Mouse (Mus musculus): ENCODE measurements around the gene Tspan18. TPM values are rescaled to one million over a fixed set of nuclear protein-coding genes. Genes with fewer than 3 reads are reported as not detected.

Tspan18 gene
- polyA plus RNA-seq, 1 experiment: 10.7 TPM

- Histone ChIP-seq H3K27ac (ENCODE audit: control insufficient read depth, insufficient read depth, low read length) (peak overlapping the region; percentile 98), H3K4me3 (ENCODE audit: control insufficient read depth, insufficient read depth, low read length) (peak overlapping the region; percentile 45), H3K27me3 (ENCODE audit: control insufficient read depth, insufficient read depth, low read length) (no peaks in the 10 kb centered on the region), H3K4me1 (replicated peaks; ENCODE audit: control insufficient read depth, insufficient read depth, low read length) (peaks cover 74% of the 10 kb centered on the region), H3K36me3 (ENCODE audit: control insufficient read depth, insufficient read depth, low read length) (no peaks in the 10 kb centered on the region)
- WGBS: 49% methylated on average over 14 of the region's 14 CpGs
- DNase-seq: peak; percentile 44
- no peak for TF ChIP-seq POLR2A (IDR thresholded peaks at IDR 0.05; ENCODE audit: control insufficient read depth, extremely low read depth, insufficient read depth, low read length, poor library complexity)
- TF ChIP-seq CTCF (IDR thresholded peaks at IDR 0.05; ENCODE audit: borderline replicate concordance, control insufficient read depth, extremely low read depth, insufficient read depth, low read length, poor library complexity): no peak
These were observed 142.7 kb downstream of the Tspan18 start for GRCm38 (mm10) chr2:93191488-93192181.

- Histone ChIP-seq H3K4me1 (replicated peaks; ENCODE audit: control insufficient read depth, insufficient read depth, low read length) (peaks cover 72% of the 10 kb centered on the region), H3K27ac (ENCODE audit: control insufficient read depth, insufficient read depth, low read length) (peak overlapping the region; percentile 98), H3K4me3 (ENCODE audit: control insufficient read depth, insufficient read depth, low read length) (peak overlapping the region; percentile 45), H3K27me3 (ENCODE audit: control insufficient read depth, insufficient read depth, low read length) (no peaks in the 10 kb centered on the region), H3K36me3 (ENCODE audit: control insufficient read depth, insufficient read depth, low read length) (no peaks in the 10 kb centered on the region)
- no peak for TF ChIP-seq CTCF (IDR thresholded peaks at IDR 0.05; ENCODE audit: borderline replicate concordance, control insufficient read depth, extremely low read depth, insufficient read depth, low read length, poor library complexity)
- TF ChIP-seq POLR2A (IDR thresholded peaks at IDR 0.05; ENCODE audit: control insufficient read depth, extremely low read depth, insufficient read depth, low read length, poor library complexity): no peak
- peak; percentile 43 for DNase-seq
- WGBS: 21% methylated on average over 9 of the region's 9 CpGs
These were observed 143.4 kb downstream of the Tspan18 start for GRCm38 (mm10) chr2:93190771-93191487.

DNA sequence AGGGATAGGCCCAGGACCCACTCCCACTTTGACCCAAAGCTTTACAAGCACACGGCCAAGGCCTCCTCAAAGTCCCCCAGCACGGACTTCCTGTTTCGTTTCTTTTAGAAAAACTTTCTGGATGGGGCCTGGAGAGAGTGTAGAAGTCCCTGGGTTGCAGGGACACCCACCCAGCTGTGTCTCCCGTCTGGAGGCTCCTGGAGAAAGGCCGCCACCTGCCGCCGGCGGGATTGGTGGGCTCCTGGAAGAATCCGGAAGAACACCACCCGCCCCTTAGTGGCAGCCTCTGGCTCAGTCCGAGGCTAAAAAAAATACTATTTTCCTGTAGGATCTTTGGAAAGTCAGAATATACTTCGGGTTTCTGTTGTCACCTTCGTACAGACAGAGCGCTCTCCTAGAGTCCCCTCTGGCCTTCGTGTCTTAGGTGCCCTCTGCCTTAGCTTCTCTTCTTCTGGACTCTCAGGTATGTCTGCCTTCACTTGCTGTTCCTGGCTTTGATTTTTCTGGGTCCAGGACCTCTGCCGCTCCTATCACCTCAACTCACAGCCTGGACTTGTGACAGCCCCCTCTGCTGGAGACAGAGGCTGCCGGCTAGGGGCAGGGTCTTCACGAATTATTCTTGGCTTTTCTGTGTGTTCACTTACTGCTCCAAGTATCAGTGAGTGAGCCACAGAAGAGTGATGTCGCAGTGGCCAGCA lies 145.4 kb downstream of the Tspan18 start:
- peak; percentile 61; the same call in 1 of the 2 replicates for TF ChIP-seq CTCF (IDR thresholded peaks at IDR 0.05; ENCODE audit: borderline replicate concordance, control insufficient read depth, extremely low read depth, insufficient read depth, low read length, poor library complexity)
- no peak for TF ChIP-seq POLR2A (IDR thresholded peaks at IDR 0.05; ENCODE audit: control insufficient read depth, extremely low read depth, insufficient read depth, low read length, poor library complexity)
- Histone ChIP-seq H3K4me1 (replicated peaks; ENCODE audit: control insufficient read depth, insufficient read depth, low read length) (peaks cover 53% of the 10 kb centered on the region), H3K36me3 (ENCODE audit: control insufficient read depth, insufficient read depth, low read length) (no peaks in the 10 kb centered on the region), H3K27ac (ENCODE audit: control insufficient read depth, insufficient read depth, low read length) (peak overlapping the region; percentile 98), H3K27me3 (ENCODE audit: control insufficient read depth, insufficient read depth, low read length) (no peaks in the 10 kb centered on the region), H3K4me3 (ENCODE audit: control insufficient read depth, insufficient read depth, low read length) (peak overlapping the region; percentile 62)
- 9% methylated on average over 19 of the region's 19 CpGs for WGBS
- peak; percentile 65 for DNase-seq

DNA sequence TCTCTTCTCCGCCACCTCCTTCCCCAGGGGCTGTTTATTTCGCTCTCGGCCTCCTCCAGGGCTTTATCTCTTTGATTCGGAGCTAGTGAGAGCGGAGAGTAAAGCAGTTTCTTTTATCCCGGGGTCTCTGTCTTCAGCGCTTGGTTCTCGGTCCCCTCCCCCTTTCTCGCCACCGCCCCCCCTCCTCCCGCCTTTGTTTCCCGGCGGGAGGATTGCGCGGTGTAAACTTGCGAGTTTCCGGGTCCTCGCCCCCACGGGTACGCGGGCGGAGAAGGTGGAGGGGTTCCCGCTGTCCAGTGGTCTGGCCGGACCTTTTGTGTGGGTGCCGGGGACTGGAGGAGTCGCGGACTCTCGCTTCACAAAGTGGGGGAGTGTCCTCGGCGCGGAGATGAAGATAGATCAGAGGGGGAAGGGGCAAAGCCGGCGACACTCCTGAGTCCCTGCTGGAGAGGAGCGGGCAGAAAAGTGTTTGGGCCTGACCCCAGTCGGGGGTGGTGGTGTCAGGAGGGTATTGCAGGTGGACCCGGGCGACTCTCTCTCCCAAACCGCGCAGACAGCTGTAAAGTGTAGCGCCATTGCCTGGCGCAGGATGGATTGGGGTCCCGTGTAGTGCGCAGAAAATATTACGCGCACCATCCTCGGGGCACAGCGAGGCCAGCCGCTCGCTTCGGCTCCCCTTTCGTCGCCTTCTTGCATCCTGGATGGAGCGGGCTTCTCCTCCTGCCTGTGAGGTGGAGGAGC lies 146.1 kb downstream of the Tspan18 start:
- Histone ChIP-seq H3K27ac (ENCODE audit: control insufficient read depth, insufficient read depth, low read length) (peak overlapping the region; percentile 98), H3K27me3 (ENCODE audit: control insufficient read depth, insufficient read depth, low read length) (no peaks in the 10 kb centered on the region)
- WGBS: under 1% methylated on average over 53 of the region's 53 CpGs

GRCm38 (mm10) chr2:93187323-93187996 lies 146.8 kb downstream of the Tspan18 start, which contains the start of gene Trp53i11:
Gene Trp53i11, plus strand, starts transcription at chr2:93187548.
- no peaks in the 10 kb centered on the region for H3K27me3 ChIP-seq (ENCODE audit: control insufficient read depth, insufficient read depth, low read length)
- no peaks in the 10 kb centered on the region for H3K36me3 ChIP-seq (ENCODE audit: control insufficient read depth, insufficient read depth, low read length)
- TF ChIP-seq POLR2A (IDR thresholded peaks at IDR 0.05; ENCODE audit: control insufficient read depth, extremely low read depth, insufficient read depth, low read length, poor library complexity) (peak; percentile 74), CTCF (IDR thresholded peaks at IDR 0.05; ENCODE audit: borderline replicate concordance, control insufficient read depth, extremely low read depth, insufficient read depth, low read length, poor library complexity) (peak; percentile 81; the same call in 1 of the 2 replicates)
- H3K4me3 ChIP-seq (ENCODE audit: control insufficient read depth, insufficient read depth, low read length): peak within 1 kb of the TSS; percentile 62
- peak; percentile 99 for DNase-seq
- peaks cover 45% of the 10 kb centered on the region for H3K4me1 ChIP-seq (replicated peaks; ENCODE audit: control insufficient read depth, insufficient read depth, low read length)
- peak within 1 kb of the TSS; percentile 98 for H3K27ac ChIP-seq (ENCODE audit: control insufficient read depth, insufficient read depth, low read length)
- under 1% methylated on average over 69 of the region's 69 CpGs for WGBS

More for the DNA sequence above, 146.1 kb downstream of the Tspan18 start:
- TF ChIP-seq POLR2A (IDR thresholded peaks at IDR 0.05; ENCODE audit: control insufficient read depth, extremely low read depth, insufficient read depth, low read length, poor library complexity): no peak
- no peak for TF ChIP-seq CTCF (IDR thresholded peaks at IDR 0.05; ENCODE audit: borderline replicate concordance, control insufficient read depth, extremely low read depth, insufficient read depth, low read length, poor library complexity)
- peak overlapping the region; percentile 62 for H3K4me3 ChIP-seq (ENCODE audit: control insufficient read depth, insufficient read depth, low read length)
- H3K36me3 ChIP-seq (ENCODE audit: control insufficient read depth, insufficient read depth, low read length): no peaks in the 10 kb centered on the region
- peak; percentile 58 for DNase-seq
- peaks cover 47% of the 10 kb centered on the region for H3K4me1 ChIP-seq (replicated peaks; ENCODE audit: control insufficient read depth, insufficient read depth, low read length)
